Mouse (Mus musculus) E14TG2a.4 (cell line): ENCODE data around the gene Tmem260.
A peak's percentile ranks its signal among the peaks of the same experiment; 100 is the strongest.

ENCODE experiments used
- H3K27me3 ChIP-seq: 2 replicates; pipeline ENCODE4 v1.6.1; 2014; ENCODE audit warnings: low read length, control low read depth; ENCODE audit not compliant: insufficient read depth
- H3K36me3 ChIP-seq: 2 replicates; pipeline ENCODE4 v1.6.1; 2014; ENCODE audit warnings: low read length, control low read depth; ENCODE audit not compliant: insufficient read depth
- H3K4me1 ChIP-seq: replicated peaks from 2 replicates; pipeline ENCODE4 v1.6.1; 2014; ENCODE audit warnings: low read depth, low read length, control low read depth
- H3K4me3 ChIP-seq: replicated peaks from 2 replicates; pipeline ENCODE4 v1.5.1; 2014; ENCODE audit warnings: mild to moderate bottlenecking, low read length
- H3K9me3 ChIP-seq: 2 replicates; pipeline ENCODE4 v1.6.1; 2014; ENCODE audit warnings: low read length, control low read depth
- CTCF ChIP-seq: conservative IDR thresholded peaks from 2 replicates; pipeline ENCODE4 v1.5.1; 2014; ENCODE audit warnings: low read length
- NANOG ChIP-seq: IDR thresholded peaks from 2 replicates; pipeline ENCODE4 v1.6.1; 2014; ENCODE audit warnings: borderline replicate concordance, low read length, mixed read lengths
- POU5F1 ChIP-seq: IDR thresholded peaks from 2 replicates; pipeline ENCODE4 v1.6.1; 2014; ENCODE audit warnings: low read length, borderline replicate concordance

The Tmem260 gene

GRCm38 (mm10) chr14:48431978-48432377 is 13.9 kb upstream of the Tmem260 start:
- Histone ChIP-seq H3K4me1 (no peaks in the 10 kb centered on the region), H3K4me3 (no peak overlapping the region)
- no peak for TF ChIP-seq NANOG
- no peak for TF ChIP-seq CTCF
- TF ChIP-seq POU5F1: no peak

GRCm38 (mm10) chr14:48443796-48444195 is 2.1 kb upstream of the Tmem260 start:
- no peak overlapping the region for H3K4me3 ChIP-seq
- TF ChIP-seq NANOG (no peak), POU5F1 (no peak), CTCF (no peak)
- H3K4me1 ChIP-seq: peaks cover 15% of the 10 kb centered on the region
- 0 out of 2 replicates have a peak, but pooled peaks cover 3% of the 10 kb centered on the region for H3K27me3 ChIP-seq
- H3K9me3 ChIP-seq: no peaks in the 10 kb centered on the region
- H3K36me3 ChIP-seq: no peaks in the 10 kb centered on the region

More at GRCm38 (mm10) chr14:48431978-48432377, 13.9 kb upstream of the Tmem260 start:
- H3K36me3 ChIP-seq: no peaks in the 10 kb centered on the region
- H3K27me3 ChIP-seq: peaks cover 5% of the 10 kb centered on the region; the same call in 1 of the 2 replicates
- no peaks in the 10 kb centered on the region for H3K9me3 ChIP-seq

GRCm38 (mm10) chr14:48451966-48452407 is 6.1 kb downstream of the Tmem260 start:
- peaks cover 9% of the 10 kb centered on the region for H3K4me1 ChIP-seq
- H3K9me3 ChIP-seq: no peaks in the 10 kb centered on the region
- no peak for TF ChIP-seq CTCF
- H3K27me3 ChIP-seq: peaks cover 5% of the 10 kb centered on the region; the same call in 1 of the 2 replicates
- peak overlapping the region; percentile 17; the same call in 1 of the 2 replicates for H3K4me3 ChIP-seq
- H3K36me3 ChIP-seq: no peaks in the 10 kb centered on the region

- peaks cover 5% of the 10 kb centered on the region; the same call in 1 of the 2 replicates for H3K27me3 ChIP-seq
- no peak for TF ChIP-seq CTCF
These were observed 7.5 kb downstream of the Tmem260 start for GRCm38 (mm10) chr14:48453411-48453810.

GRCm38 (mm10) chr14:48456305-48457092 is 10.6 kb downstream of the Tmem260 start:
- Histone ChIP-seq H3K36me3 (no peaks in the 10 kb centered on the region), H3K9me3 (no peaks in the 10 kb centered on the region), H3K27me3 (peaks cover 5% of the 10 kb centered on the region; the same call in 1 of the 2 replicates), H3K4me1 (no peaks in the 10 kb centered on the region; the same call in 1 of the 2 replicates), H3K4me3 (no peak overlapping the region)
- TF ChIP-seq CTCF: no peak
- TF ChIP-seq NANOG: no peak
- TF ChIP-seq POU5F1: no peak

More at GRCm38 (mm10) chr14:48453411-48453810, 7.5 kb downstream of the Tmem260 start:
- Histone ChIP-seq H3K36me3 (no peaks in the 10 kb centered on the region), H3K4me1 (no peaks in the 10 kb centered on the region; the same call in 1 of the 2 replicates), H3K9me3 (no peaks in the 10 kb centered on the region), H3K4me3 (no peak overlapping the region)

- no peaks in the 10 kb centered on the region for H3K27me3 ChIP-seq
These were observed 11.5 kb downstream of the Tmem260 start for GRCm38 (mm10) chr14:48457288-48457938.

GRCm38 (mm10) chr14:48458901-48459300 is 13.0 kb downstream of the Tmem260 start:
- no peaks in the 10 kb centered on the region for H3K4me1 ChIP-seq
- no peaks in the 10 kb centered on the region for H3K9me3 ChIP-seq
- no peaks in the 10 kb centered on the region for H3K36me3 ChIP-seq
- no peaks in the 10 kb centered on the region for H3K27me3 ChIP-seq
- TF ChIP-seq POU5F1 (no peak), CTCF (no peak), NANOG (no peak)
- H3K4me3 ChIP-seq: no peak overlapping the region

More at GRCm38 (mm10) chr14:48457288-48457938, 11.5 kb downstream of the Tmem260 start:
- no peaks in the 10 kb centered on the region for H3K4me1 ChIP-seq
- no peaks in the 10 kb centered on the region for H3K36me3 ChIP-seq
- H3K9me3 ChIP-seq: no peaks in the 10 kb centered on the region
- H3K4me3 ChIP-seq: no peak overlapping the region
- TF ChIP-seq POU5F1 (no peak), NANOG (no peak), CTCF (no peak)

GRCm38 (mm10) chr14:48468339-48468738 is 22.4 kb downstream of the Tmem260 start:
- H3K36me3 ChIP-seq: no peaks in the 10 kb centered on the region
- peaks cover 15% of the 10 kb centered on the region for H3K27me3 ChIP-seq
- H3K4me3 ChIP-seq: no peak overlapping the region
- H3K9me3 ChIP-seq: no peaks in the 10 kb centered on the region
- H3K4me1 ChIP-seq: no peaks in the 10 kb centered on the region
- TF ChIP-seq POU5F1 (no peak), CTCF (no peak), NANOG (no peak)
